Mouse (Mus musculus): Measurements from ENCODE around the gene Serf1. TPM values are rescaled to one million over a fixed set of nuclear protein-coding genes. Genes with fewer than 3 reads are reported as not detected.

Serf1 gene
- polyA plus RNA-seq, 1 experiment from 2014 or later: 142 TPM

- DNase-seq (peak; percentile 71), ATAC-seq (ENCODE audit: insufficient read depth) (no peak)
- WGBS: 38% methylated on average over 5 of the region's 5 CpGs
- Histone ChIP-seq H3K9me3 (ENCODE audit: low read depth, low read length) (no peaks in the 10 kb centered on the region), H3K27ac (ENCODE audit: low read depth) (no peak overlapping the region), H3K27me3 (ENCODE audit: insufficient read depth, low read length) (no peaks in the 10 kb centered on the region), H3K9ac (no peak overlapping the region), H3K4me1 (ENCODE audit: insufficient read depth) (no peaks in the 10 kb centered on the region), H3K36me3 (ENCODE audit: insufficient read depth) (0 out of 2 replicates have a peak, but pooled peaks cover 21% of the 10 kb centered on the region), H3K4me2 (no peak overlapping the region), H3K4me3 (ENCODE audit: low read depth, low read length) (no peak overlapping the region)
- peak; percentile 51 for TF ChIP-seq CTCF (IDR thresholded peaks at IDR 0.05; ENCODE audit: low read depth)
These were observed 4.6 kb downstream of the Serf1 start for GRCm38 (mm10) chr13:100112218-100112972.

DNA sequence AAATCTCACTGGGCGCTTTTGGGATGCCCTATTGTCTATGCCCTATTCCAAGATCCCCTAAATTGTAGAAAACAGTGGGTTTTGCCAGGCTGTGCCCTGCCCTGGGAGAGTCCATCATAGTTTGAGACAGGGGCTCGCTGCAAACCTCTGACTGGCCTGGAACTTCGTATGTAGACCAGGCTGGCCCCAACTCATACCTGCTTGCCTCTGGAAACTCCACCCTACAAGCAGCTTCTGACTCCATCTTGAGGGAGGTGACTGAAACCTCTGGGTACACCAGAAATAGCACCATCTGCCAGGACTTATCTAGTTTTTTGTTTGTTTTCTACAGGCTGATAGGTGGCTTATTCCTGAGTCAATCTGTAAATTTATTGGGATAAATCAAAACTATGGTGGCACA is 16.2 kb downstream of the Serf1 start:
- Histone ChIP-seq H3K27me3 (ENCODE audit: insufficient read depth, low read length) (no peaks in the 10 kb centered on the region), H3K9ac (peak overlapping the region; percentile 80; the same call in 1 of the 2 replicates), H3K27ac (ENCODE audit: low read depth) (no peak overlapping the region), H3K4me3 (ENCODE audit: low read depth, low read length) (peak overlapping the region; percentile 77), H3K9me3 (ENCODE audit: low read depth, low read length) (no peaks in the 10 kb centered on the region), H3K36me3 (ENCODE audit: insufficient read depth) (peaks cover 23% of the 10 kb centered on the region), H3K4me1 (ENCODE audit: insufficient read depth) (peaks cover 5% of the 10 kb centered on the region; the same call in 1 of the 2 replicates), H3K4me2 (peak overlapping the region; percentile 84)
- TF ChIP-seq CTCF (IDR thresholded peaks at IDR 0.05; ENCODE audit: low read depth): no peak
- ATAC-seq (ENCODE audit: insufficient read depth) (peak; percentile 9; the same call in 1 of the 2 replicates), DNase-seq (no peak)
- WGBS: 80% methylated on average over 3 of the region's 3 CpGs

DNA sequence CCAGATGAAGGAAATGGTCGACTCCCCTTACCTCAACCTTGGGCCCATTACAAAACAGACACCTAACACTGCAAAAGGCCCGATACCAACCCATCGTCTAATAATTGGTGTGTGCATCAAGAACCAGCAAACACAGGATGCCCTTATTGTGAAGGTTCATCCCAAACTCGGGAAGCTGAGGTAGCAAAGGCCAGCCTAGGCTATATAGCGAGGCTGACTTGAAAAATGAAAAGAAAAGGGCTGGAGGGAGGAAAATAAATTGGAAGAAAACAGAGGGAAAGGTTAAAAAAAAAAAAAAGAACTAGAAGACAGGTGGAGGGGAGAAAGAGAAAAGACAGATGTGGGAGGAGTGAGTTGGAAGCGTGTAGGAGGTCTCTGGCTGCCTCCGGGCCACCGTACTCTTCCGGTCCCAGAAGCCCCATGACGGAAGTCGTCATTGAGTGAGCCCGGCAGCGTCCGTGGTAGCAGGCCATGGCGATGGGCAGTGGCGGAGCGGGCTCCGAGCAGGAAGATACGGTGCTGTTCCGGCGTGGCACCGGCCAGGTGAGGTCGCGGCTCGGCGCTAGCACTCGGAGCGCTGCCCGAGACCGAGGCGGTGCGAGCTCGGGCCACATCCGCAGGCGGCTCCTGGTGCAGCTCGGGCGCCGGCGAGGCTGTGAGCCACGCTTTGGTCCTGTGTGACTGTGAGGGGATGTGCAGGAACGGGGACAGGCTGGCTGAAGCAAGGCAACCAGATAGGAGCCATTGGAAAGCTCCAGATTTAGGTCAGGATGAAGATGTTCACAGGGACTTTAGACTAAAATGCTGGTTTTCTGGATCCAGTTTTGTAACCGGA is 16.8 kb downstream of the Serf1 start, which contains the start of gene Smn1:
Smn1 (plus strand) TSS at position 430 of the 835 bp plus-strand sequence.
- Histone ChIP-seq H3K4me2 (peak within 1 kb of the TSS; percentile 84), H3K27me3 (ENCODE audit: insufficient read depth, low read length) (no peaks in the 10 kb centered on the region), H3K27ac (ENCODE audit: low read depth) (no peak within 1 kb of the TSS), H3K9me3 (ENCODE audit: low read depth, low read length) (no peaks in the 10 kb centered on the region), H3K4me1 (ENCODE audit: insufficient read depth) (peaks cover 5% of the 10 kb centered on the region; the same call in 1 of the 2 replicates), H3K36me3 (ENCODE audit: insufficient read depth) (peaks cover 28% of the 10 kb centered on the region), H3K9ac (peak within 1 kb of the TSS; percentile 80), H3K4me3 (ENCODE audit: low read depth, low read length) (peak within 1 kb of the TSS; percentile 77)
- ATAC-seq (ENCODE audit: insufficient read depth): peak; percentile 99
- 4% methylated on average over 42 of the region's 42 CpGs for WGBS
- TF ChIP-seq CTCF (IDR thresholded peaks at IDR 0.05; ENCODE audit: low read depth): no peak
- DNase-seq: peak; percentile 96

- TF ChIP-seq CTCF (IDR thresholded peaks at IDR 0.05; ENCODE audit: low read depth): no peak
- 2% methylated on average over 10 of the region's 10 CpGs for WGBS
- Histone ChIP-seq H3K4me3 (ENCODE audit: low read depth, low read length) (peak overlapping the region; percentile 77), H3K27me3 (ENCODE audit: insufficient read depth, low read length) (no peaks in the 10 kb centered on the region), H3K4me1 (ENCODE audit: insufficient read depth) (peaks cover 5% of the 10 kb centered on the region; the same call in 1 of the 2 replicates), H3K9ac (peak overlapping the region; percentile 80), H3K4me2 (peak overlapping the region; percentile 84), H3K9me3 (ENCODE audit: low read depth, low read length) (no peaks in the 10 kb centered on the region), H3K27ac (ENCODE audit: low read depth) (no peak overlapping the region), H3K36me3 (ENCODE audit: insufficient read depth) (peaks cover 28% of the 10 kb centered on the region)
- no peak for DNase-seq
- ATAC-seq (ENCODE audit: insufficient read depth): peak; percentile 32; the same call in 1 of the 2 replicates
These were observed 17.4 kb downstream of the Serf1 start for GRCm38 (mm10) chr13:100125258-100125643.

DNA sequence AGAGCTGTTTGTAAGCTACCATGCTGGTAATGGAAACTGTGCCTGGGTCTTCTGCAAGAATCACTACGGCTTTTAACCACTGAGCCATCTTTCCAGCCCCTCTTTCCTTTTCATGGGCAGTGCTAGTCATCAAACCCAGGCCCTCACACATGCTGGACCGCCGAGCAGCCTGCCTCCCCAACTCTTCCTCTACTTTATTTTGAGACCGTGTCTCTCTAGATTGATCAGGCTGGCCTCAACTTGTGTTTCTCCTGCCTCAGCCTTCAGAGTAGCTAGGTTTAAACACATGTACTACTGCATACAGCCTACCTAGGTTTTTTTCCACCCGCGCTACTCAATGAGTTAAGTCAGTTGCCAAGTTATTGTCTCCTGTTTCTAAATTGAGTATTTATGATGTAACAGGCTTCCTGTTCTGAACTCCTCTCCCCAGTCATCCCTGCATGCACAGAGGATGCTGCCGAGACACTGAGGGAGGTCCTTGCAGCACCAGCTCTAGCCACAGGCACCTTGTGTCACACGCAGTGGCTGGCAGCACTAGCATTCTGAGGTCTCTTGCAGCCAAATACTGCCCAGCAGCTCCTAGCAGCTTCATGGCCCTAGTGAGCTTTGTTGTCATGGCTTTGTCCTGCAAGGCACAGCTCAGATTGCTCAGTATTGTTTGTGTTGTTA is 34.0 kb downstream of the Serf1 start:
- 77% methylated on average over 8 of the region's 8 CpGs for WGBS
- peaks cover 22% of the 10 kb centered on the region for H3K36me3 ChIP-seq (ENCODE audit: insufficient read depth)
- H3K4me2 ChIP-seq: no peak overlapping the region
- DNase-seq (no peak), ATAC-seq (ENCODE audit: insufficient read depth) (no peak)
- no peaks in the 10 kb centered on the region for H3K27me3 ChIP-seq (ENCODE audit: insufficient read depth, low read length)
- no peaks in the 10 kb centered on the region for H3K9me3 ChIP-seq (ENCODE audit: low read depth, low read length)
- H3K4me1 ChIP-seq (ENCODE audit: insufficient read depth): no peaks in the 10 kb centered on the region
- no peak overlapping the region for H3K4me3 ChIP-seq (ENCODE audit: low read depth, low read length)
- no peak for TF ChIP-seq CTCF (IDR thresholded peaks at IDR 0.05; ENCODE audit: low read depth)
- H3K9ac ChIP-seq: no peak overlapping the region
- no peak overlapping the region for H3K27ac ChIP-seq (ENCODE audit: low read depth)

DNA sequence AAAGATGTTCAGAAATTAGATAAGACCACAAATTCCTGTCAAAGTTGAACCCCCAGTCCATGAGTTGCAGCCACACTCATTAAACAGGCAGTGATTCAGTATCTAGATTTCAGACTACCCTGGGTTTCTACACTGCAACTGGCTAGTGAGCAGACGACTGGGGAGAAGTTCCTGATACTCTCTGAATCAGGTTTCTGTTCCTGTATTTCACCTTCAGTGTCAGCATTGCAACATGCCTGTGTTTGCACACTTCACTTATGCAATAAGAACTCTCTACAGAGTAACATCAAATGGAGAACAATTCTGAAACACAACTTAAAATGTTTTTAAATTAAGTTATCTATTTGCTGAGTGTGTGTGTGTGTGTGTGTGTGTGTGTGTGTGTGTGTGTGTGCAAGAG is 44.8 kb downstream of the Serf1 start:
- H3K27ac ChIP-seq (ENCODE audit: low read depth): no peak overlapping the region
- ATAC-seq (ENCODE audit: insufficient read depth) (no peak), DNase-seq (no peak)
- 42% methylated on average over 1 of the region's 1 CpGs for WGBS
- no peaks in the 10 kb centered on the region for H3K36me3 ChIP-seq (ENCODE audit: insufficient read depth)
- H3K9me3 ChIP-seq (ENCODE audit: low read depth, low read length): no peaks in the 10 kb centered on the region
- no peak overlapping the region for H3K9ac ChIP-seq
- no peak overlapping the region for H3K4me2 ChIP-seq
- no peak overlapping the region for H3K4me3 ChIP-seq (ENCODE audit: low read depth, low read length)
- TF ChIP-seq CTCF (IDR thresholded peaks at IDR 0.05; ENCODE audit: low read depth): no peak
- H3K27me3 ChIP-seq (ENCODE audit: insufficient read depth, low read length): no peaks in the 10 kb centered on the region
- H3K4me1 ChIP-seq (ENCODE audit: insufficient read depth): no peaks in the 10 kb centered on the region
